Mouse (Mus musculus): ENCODE data around the gene Exoc3l. TPM values are rescaled to one million over a fixed set of nuclear protein-coding genes. Genes with fewer than 3 reads are reported as not detected.

Exoc3l gene
- total and polyA plus RNA-seq, 3 experiments: 1.4 to 2.8 (median 2.6) TPM

DNA sequence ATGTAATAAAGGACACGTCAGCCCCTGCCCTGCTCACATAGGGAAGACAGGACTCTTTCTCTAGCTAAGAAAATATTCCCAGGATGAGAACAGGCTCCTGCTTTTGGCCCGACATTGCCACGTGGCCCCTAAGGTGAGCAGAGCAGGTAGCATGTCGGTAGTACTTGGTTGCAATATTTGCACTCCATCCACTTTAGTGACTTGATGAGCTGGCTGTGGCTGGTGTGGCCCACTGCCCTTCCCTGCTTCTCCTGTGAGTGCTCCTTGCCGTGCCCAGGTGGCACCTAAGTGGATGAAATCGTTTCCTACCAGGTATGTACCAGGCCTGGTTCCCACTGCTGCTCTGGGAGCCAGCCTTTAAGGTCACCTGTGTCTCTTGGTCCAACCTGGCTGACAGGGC is 43.9 kb downstream of the Exoc3l start:
- H3K36me3 ChIP-seq (replicated peaks): peaks cover 71% of the 10 kb centered on the region

DNA sequence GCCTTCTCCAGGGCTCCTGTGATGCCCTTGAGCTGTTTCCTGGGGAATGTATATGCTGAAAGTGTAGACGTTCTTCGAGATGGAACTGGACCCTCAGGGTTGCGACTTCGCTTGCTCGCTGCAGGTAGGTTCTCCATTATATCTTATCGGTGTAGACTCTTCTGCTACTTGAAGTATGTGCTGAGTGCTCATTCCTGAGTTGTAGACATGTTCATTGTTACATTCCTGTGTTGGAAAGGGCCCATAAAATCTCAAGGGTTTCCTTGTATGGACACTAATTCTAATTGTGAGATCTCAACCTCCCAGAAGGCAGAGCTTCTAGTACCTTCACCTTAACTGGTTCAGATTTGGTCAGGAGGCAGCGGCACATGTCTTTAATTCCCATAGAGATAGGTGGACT is 54.9 kb downstream of the Exoc3l start:
- no peaks in the 10 kb centered on the region for H3K27me3 ChIP-seq (ENCODE audit: insufficient read depth, low read length)
- DNase-seq (ENCODE audit: low spot score) (no peak), ATAC-seq (ENCODE audit: extremely low read depth, insufficient number of reproducible peaks, low FRiP score, poor library complexity, severe bottlenecking) (no peak)
- H3K36me3 ChIP-seq (replicated peaks): peaks cover 85% of the 10 kb centered on the region
- peaks cover 12% of the 10 kb centered on the region for H3K4me1 ChIP-seq (ENCODE audit: insufficient read depth, low read depth, low read length)
- no peaks in the 10 kb centered on the region for H3K9me3 ChIP-seq (replicated peaks)
- no peak overlapping the region for H3K4me3 ChIP-seq (ENCODE audit: low read depth, low read length)
- no peak for TF ChIP-seq GATA2 (IDR thresholded peaks at IDR 0.05; ENCODE audit: borderline replicate concordance, low read depth, low read length)
- TF ChIP-seq TAL1 (conservative IDR thresholded peaks at IDR 0.05; ENCODE audit: low read depth, low read length): no peak
- TF ChIP-seq CTCF (IDR thresholded peaks at IDR 0.05; ENCODE audit: low read depth, low read length): no peak
- no peak for TF ChIP-seq POLR2AphosphoS5 (IDR thresholded peaks at IDR 0.05; ENCODE audit: insufficient replicate concordance, low read depth, low read length)
- no peak for TF ChIP-seq GATA1 (IDR thresholded peaks at IDR 0.05; ENCODE audit: borderline replicate concordance, low read length)

More for the DNA sequence above, 43.9 kb downstream of the Exoc3l start:
- ATAC-seq (ENCODE audit: extremely low read depth, insufficient number of reproducible peaks, low FRiP score, poor library complexity, severe bottlenecking) (no peak), DNase-seq (ENCODE audit: low spot score) (no peak)
- H3K4me1 ChIP-seq (ENCODE audit: insufficient read depth, low read depth, low read length): peaks cover 30% of the 10 kb centered on the region
- TF ChIP-seq POLR2AphosphoS5 (IDR thresholded peaks at IDR 0.05; ENCODE audit: insufficient replicate concordance, low read depth, low read length) (no peak), TAL1 (conservative IDR thresholded peaks at IDR 0.05; ENCODE audit: low read depth, low read length) (no peak), CTCF (IDR thresholded peaks at IDR 0.05; ENCODE audit: low read depth, low read length) (no peak), GATA2 (IDR thresholded peaks at IDR 0.05; ENCODE audit: borderline replicate concordance, low read depth, low read length) (no peak), GATA1 (IDR thresholded peaks at IDR 0.05; ENCODE audit: borderline replicate concordance, low read length) (no peak)
- no peaks in the 10 kb centered on the region for H3K9me3 ChIP-seq (replicated peaks)
- H3K27me3 ChIP-seq (ENCODE audit: insufficient read depth, low read length): no peaks in the 10 kb centered on the region
- H3K4me3 ChIP-seq (ENCODE audit: low read depth, low read length): no peak overlapping the region

Other genes with a start within 250 kb of the Exoc3l start
Only the 20 nearest of the 23 such genes appear.
- not detected in 2 replicates for gene Ces4a, start 164.3 kb downstream of the Exoc3l start, total RNA-seq (2014; fragmentation: Nextera tagmentation)
- gene Ces4a, start 164.3 kb downstream of the Exoc3l start, total RNA-seq (2017): not detected in 2 replicates
- gene Ces4a, start 164.3 kb downstream of the Exoc3l start, polyA plus RNA-seq (2012): not detected in 2 replicates
- gene Cbfb, start 125.4 kb downstream of the Exoc3l start, total RNA-seq (2014; fragmentation: Nextera tagmentation): 81.9 and 84.2 TPM in 2 replicates
- 175 and 182 TPM in 2 replicates for gene Cbfb, start 125.4 kb downstream of the Exoc3l start, total RNA-seq (2017)
- gene Cbfb, start 125.4 kb downstream of the Exoc3l start, polyA plus RNA-seq (2012): 31.4 and 33.5 TPM in 2 replicates
- gene D230025D16Rik, start 71.0 kb downstream of the Exoc3l start, total RNA-seq (2014; fragmentation: Nextera tagmentation): 35.2 and 37.5 TPM in 2 replicates
- gene D230025D16Rik, start 71.0 kb downstream of the Exoc3l start, total RNA-seq (2017): 27.2 and 28.8 TPM in 2 replicates
- 4.0 and 5.0 TPM in 2 replicates for gene D230025D16Rik, start 71.0 kb downstream of the Exoc3l start, polyA plus RNA-seq (2012)
- 4.8 and 5.9 TPM in 2 replicates for gene B3gnt9, start 40.9 kb downstream of the Exoc3l start, total RNA-seq (2014; fragmentation: Nextera tagmentation)
- gene B3gnt9, start 40.9 kb downstream of the Exoc3l start, total RNA-seq (2017): 6.2 and 7.4 TPM in 2 replicates
- gene B3gnt9, start 40.9 kb downstream of the Exoc3l start, polyA plus RNA-seq (2012): 4.4 and 7.0 TPM in 2 replicates
- 12.5 and 14.2 TPM in 2 replicates for gene Tradd, start 31.5 kb downstream of the Exoc3l start, total RNA-seq (2014; fragmentation: Nextera tagmentation)
- 20.8 and 23.4 TPM in 2 replicates for gene Tradd, start 31.5 kb downstream of the Exoc3l start, total RNA-seq (2017)
- gene Tradd, start 31.5 kb downstream of the Exoc3l start, polyA plus RNA-seq (2012): 27.9 and 30.0 TPM in 2 replicates
- 6.8 and 8.0 TPM in 2 replicates for gene Fbxl8, start 31.5 kb downstream of the Exoc3l start, total RNA-seq (2014; fragmentation: Nextera tagmentation)
- 6.0 and 6.9 TPM in 2 replicates for gene Fbxl8, start 31.5 kb downstream of the Exoc3l start, total RNA-seq (2017)
- 8.9 and 9.6 TPM in 2 replicates for gene Fbxl8, start 31.5 kb downstream of the Exoc3l start, polyA plus RNA-seq (2012)
- 0.49 and 0.68 TPM in 2 replicates for gene Hsf4, start 26.3 kb downstream of the Exoc3l start, total RNA-seq (2014; fragmentation: Nextera tagmentation)
- 0.70 and 0.93 TPM in 2 replicates for gene Hsf4, start 26.3 kb downstream of the Exoc3l start, total RNA-seq (2017)
- gene Hsf4, start 26.3 kb downstream of the Exoc3l start, polyA plus RNA-seq (2012): 0.33 and 0.39 TPM in 2 replicates
- 0.39 and 0.60 TPM in 2 replicates for gene Nol3, start 20.0 kb downstream of the Exoc3l start, total RNA-seq (2014; fragmentation: Nextera tagmentation)
- 0.41 and 0.49 TPM in 2 replicates for gene Nol3, start 20.0 kb downstream of the Exoc3l start, total RNA-seq (2017)
- gene Nol3, start 20.0 kb downstream of the Exoc3l start, polyA plus RNA-seq (2012): 0.60 and 0.77 TPM in 2 replicates
- gene 4931428F04Rik, start 6.2 kb downstream of the Exoc3l start, total RNA-seq (2014; fragmentation: Nextera tagmentation): 7.8 and 9.0 TPM in 2 replicates
- 2.6 and 2.8 TPM in 2 replicates for gene 4931428F04Rik, start 6.2 kb downstream of the Exoc3l start, total RNA-seq (2017)
- gene 4931428F04Rik, start 6.2 kb downstream of the Exoc3l start, polyA plus RNA-seq (2012): 1.5 and 2.0 TPM in 2 replicates
- gene E2f4, start 1.6 kb upstream of the Exoc3l start, total RNA-seq (2014; fragmentation: Nextera tagmentation): 228 and 274 TPM in 2 replicates
- 40.1 and 42.5 TPM in 2 replicates for gene E2f4, start 1.6 kb upstream of the Exoc3l start, total RNA-seq (2017)
- 69.8 and 79.2 TPM in 2 replicates for gene E2f4, start 1.6 kb upstream of the Exoc3l start, polyA plus RNA-seq (2012)
- 2.2 and 3.5 TPM in 2 replicates for gene Elmo3, start 9.5 kb upstream of the Exoc3l start, total RNA-seq (2014; fragmentation: Nextera tagmentation)
- gene Elmo3, start 9.5 kb upstream of the Exoc3l start, total RNA-seq (2017): 0.49 and 1.6 TPM in 2 replicates
- 0.63 and 0.76 TPM in 2 replicates for gene Elmo3, start 9.5 kb upstream of the Exoc3l start, polyA plus RNA-seq (2012)
- gene Lrrc29, start 30.2 kb upstream of the Exoc3l start, total RNA-seq (2014; fragmentation: Nextera tagmentation): 12.3 and 15.5 TPM in 2 replicates
- 4.6 and 4.8 TPM in 2 replicates for gene Lrrc29, start 30.2 kb upstream of the Exoc3l start, total RNA-seq (2017)
- 1.3 and 1.6 TPM in 2 replicates for gene Lrrc29, start 30.2 kb upstream of the Exoc3l start, polyA plus RNA-seq (2012)
- 26.7 and 35.5 TPM in 2 replicates for gene Tmem208, start 30.3 kb upstream of the Exoc3l start, total RNA-seq (2014; fragmentation: Nextera tagmentation)
- gene Tmem208, start 30.3 kb upstream of the Exoc3l start, total RNA-seq (2017): 37.8 and 54.5 TPM in 2 replicates
- 19.5 and 25.2 TPM in 2 replicates for gene Tmem208, start 30.3 kb upstream of the Exoc3l start, polyA plus RNA-seq (2012)
- gene Fhod1, start 51.9 kb upstream of the Exoc3l start, total RNA-seq (2014; fragmentation: Nextera tagmentation): 2.3 and 4.7 TPM in 2 replicates
- gene Fhod1, start 51.9 kb upstream of the Exoc3l start, total RNA-seq (2017): 1.7 and 3.3 TPM in 2 replicates
- 6.0 and 6.1 TPM in 2 replicates for gene Fhod1, start 51.9 kb upstream of the Exoc3l start, polyA plus RNA-seq (2012)
- gene Slc9a5, start 52.7 kb upstream of the Exoc3l start, total RNA-seq (2014; fragmentation: Nextera tagmentation): 0.68 and 1.2 TPM in 2 replicates
- gene Slc9a5, start 52.7 kb upstream of the Exoc3l start, total RNA-seq (2017): 0.46 and 0.49 TPM in 2 replicates
- 0.87 and 0.99 TPM in 2 replicates for gene Slc9a5, start 52.7 kb upstream of the Exoc3l start, polyA plus RNA-seq (2012)
- not detected in 2 replicates for gene Plekhg4, start 77.2 kb upstream of the Exoc3l start, total RNA-seq (2014; fragmentation: Nextera tagmentation)
- gene Plekhg4, start 77.2 kb upstream of the Exoc3l start, total RNA-seq (2017): 0.11 TPM in 1 of 2 replicates, not detected in the other
- gene Plekhg4, start 77.2 kb upstream of the Exoc3l start, polyA plus RNA-seq (2012): 0.01 TPM in 1 of 2 replicates, not detected in the other
- not detected in 2 replicates for gene Kctd19, start 117.4 kb upstream of the Exoc3l start, total RNA-seq (2014; fragmentation: Nextera tagmentation)
- not detected in 2 replicates for gene Kctd19, start 117.4 kb upstream of the Exoc3l start, total RNA-seq (2017)
- not detected in 2 replicates for gene Kctd19, start 117.4 kb upstream of the Exoc3l start, polyA plus RNA-seq (2012)
- gene Lrrc36, start 117.5 kb upstream of the Exoc3l start, total RNA-seq (2014; fragmentation: Nextera tagmentation): not detected in 2 replicates
- not detected in 2 replicates for gene Lrrc36, start 117.5 kb upstream of the Exoc3l start, total RNA-seq (2017)
- not detected in 2 replicates for gene Lrrc36, start 117.5 kb upstream of the Exoc3l start, polyA plus RNA-seq (2012)
- gene Tppp3, start 175.4 kb upstream of the Exoc3l start, total RNA-seq (2014; fragmentation: Nextera tagmentation): not detected in 2 replicates
- not detected in 2 replicates for gene Tppp3, start 175.4 kb upstream of the Exoc3l start, total RNA-seq (2017)
- gene Tppp3, start 175.4 kb upstream of the Exoc3l start, polyA plus RNA-seq (2012): not detected in 2 replicates
- gene Zdhhc1, start 200.8 kb upstream of the Exoc3l start, total RNA-seq (2014; fragmentation: Nextera tagmentation): not detected in 2 replicates
- gene Zdhhc1, start 200.8 kb upstream of the Exoc3l start, total RNA-seq (2017): 0.16 and 0.29 TPM in 2 replicates
- 0.02 and 0.03 TPM in 2 replicates for gene Zdhhc1, start 200.8 kb upstream of the Exoc3l start, polyA plus RNA-seq (2012)